Mouse (Mus musculus) spleen, adult 18-20 months (tissue): Measurements from ENCODE around the gene Pvrig.
"Not testable (repeated sequence)": the region's sequence is repeated elsewhere in the genome, so short reads cannot be mapped to it uniquely, and the experiment has no call there.

Experiments used
- DNase-seq, 2 experiments: peaks; one replicate each; pipeline ENCODE4 v3.0.0; 2022; ENCODE audit warnings: mixed read lengths in 2 of 2

Pvrig gene

GRCm38 (mm10) chr5:138341661-138342060 is at the start of gene Pvrig:
Gene Pvrig (plus strand): TSS chr5:138341961.
- no peak for DNase-seq

GRCm38 (mm10) chr5:138294158-138294557 is 47.6 kb upstream of the Pvrig start:
- no peak for DNase-seq

- DNase-seq: no peak
These were observed 42.1 kb upstream of the Pvrig start for GRCm38 (mm10) chr5:138299613-138300012.

- DNase-seq: no peak
These were observed 29.0 kb upstream of the Pvrig start for GRCm38 (mm10) chr5:138312795-138313194.

GRCm38 (mm10) chr5:138343216-138343615 is 1.5 kb downstream of the Pvrig start:
- DNase-seq: no peak

- not testable (repeated sequence) for DNase-seq
These were observed 21.4 kb downstream of the Pvrig start for GRCm38 (mm10) chr5:138363208-138363607.

- DNase-seq: not testable (repeated sequence)
These were observed 23.6 kb downstream of the Pvrig start for GRCm38 (mm10) chr5:138365347-138365746.
